20 mouse cellular contexts compared by ENCODE assay signal in genomic region chr11:96255996-96256445, GRCm38 (mm10). TPM values are rescaled to one million over a fixed set of nuclear protein-coding genes. Genes with fewer than 3 reads are reported as not detected.
DNase-seq lines count a peak whose midpoint lies in the region; ATAC-seq and TF ChIP-seq lines count a peak whose summit lies in the region.
"Had no signal": no experiment of that assay in that cellular context is flagged by ENCODE, and none has a peak within 500 bp of the region (broad histone marks: within the 10 kb centered on the region; RNA-seq: fewer than 3 reads in every experiment).

No protein-coding gene starts in this region.

- 0 out of 2 replicates have a peak overlapping the region, but pooled peaks have one; percentile 39 for H3K4me3 ChIP-seq in embryonic fibroblast, embryonic 13.5 days (ENCODE audit: insufficient read depth, low read length)
- peak overlapping the region; percentile 27 for H3K4me3 ChIP-seq in neural tube, embryonic 12.5 days
- H3K4me3 ChIP-seq: midbrain, embryonic 15.5 days had no signal

- TF ChIP-seq POLR2A in embryonic fibroblast, embryonic 13.5 days (IDR thresholded peaks at IDR 0.05; ENCODE audit: low read depth, low read length): no peak

- WGBS in neural tube, embryonic 12.5 days: 3% methylated on average over 14 of the region's 14 CpGs

- no peak for ATAC-seq in neural tube, embryonic 12.5 days (ENCODE audit: low FRiP score, low read depth)
- ATAC-seq: forebrain, postnatal 0 days; inflammation-experienced regulatory T-cells, adult 6 months; midbrain, embryonic 15.5 days had no signal

- peaks cover 70% of the 10 kb centered on the region for H3K27me3 ChIP-seq in neural tube, embryonic 12.5 days (replicated peaks)

- H3K4me1 ChIP-seq in embryonic fibroblast, embryonic 13.5 days (ENCODE audit: control insufficient read depth, insufficient read depth, low read length): 0 out of 2 replicates have a peak, but pooled peaks cover 6% of the 10 kb centered on the region
- H3K4me1 ChIP-seq in neural tube, embryonic 12.5 days: peaks cover 71% of the 10 kb centered on the region
- H3K4me1 ChIP-seq: midbrain, embryonic 15.5 days had no signal

- no peak for TF ChIP-seq CTCF in embryonic fibroblast, embryonic 13.5 days (IDR thresholded peaks at IDR 0.05; ENCODE audit: borderline replicate concordance, insufficient read depth, low read length)

- 0 out of 2 replicates have a peak overlapping the region, but pooled peaks have one; percentile 49 for H3K9ac ChIP-seq in neural tube, embryonic 12.5 days
- H3K9ac ChIP-seq: forebrain, postnatal 0 days; limb, embryonic 13.5 days; midbrain, embryonic 15.5 days had no signal

- peak overlapping the region; percentile 22; the same call in 1 of the 2 replicates for H3K27ac ChIP-seq in embryonic fibroblast, embryonic 13.5 days (ENCODE audit: insufficient read depth, low read length)
- H3K27ac ChIP-seq in neural tube, embryonic 12.5 days: no peak overlapping the region
- H3K27ac ChIP-seq: limb, embryonic 13.5 days; midbrain, embryonic 15.5 days had no signal

- peak overlapping the region; percentile 65 for H3K4me2 ChIP-seq in neural tube, embryonic 12.5 days (replicated peaks)
- H3K4me2 ChIP-seq: heart, embryonic 11.5 days; midbrain, embryonic 15.5 days had no signal

- peak; percentile 41 for DNase-seq in adrenal gland, postnatal 10 days
- DNase-seq in adrenal gland, adult 18-20 months (ENCODE audit: low spot score in 2 of 2): no peak
- peak; percentile 16 to 28 for DNase-seq in kidney, adult 8-10 months
- no peak for DNase-seq in kidney, postnatal 36 days
- no peak for DNase-seq in right cerebral cortex, postnatal 25 days
- no peak for DNase-seq in heart, postnatal 4 days
- DNase-seq: cerebellum, postnatal 14 days; forebrain, postnatal 0 days; gastrocnemius, postnatal 25 days; heart, postnatal 36 days; layer of hippocampus, postnatal 36 days; lung, adult 18-20 months; lung, postnatal 4 days; right cerebral cortex, postnatal 14 days had no signal

- no peaks in the 10 kb centered on the region for H3K9me3 ChIP-seq in neural tube, embryonic 12.5 days
- H3K9me3 ChIP-seq: limb, embryonic 13.5 days; midbrain, embryonic 15.5 days had no signal

- H3K36me3 ChIP-seq in neural tube, embryonic 12.5 days: no peaks in the 10 kb centered on the region
- H3K36me3 ChIP-seq: limb, embryonic 13.5 days; midbrain, embryonic 15.5 days had no signal

RNA-seq across cellular contexts. Expression of gene Hoxb9, which starts 15.2 kb away (rescaled TPM):
- 10 to 100 TPM; 55.7 to 73.6 TPM for total RNA-seq in adrenal gland, postnatal 10 days (2021)
- total RNA-seq in adrenal gland, adult 18-20 months (2021): 100 to 1,000 TPM; 294 to 445 TPM
- 43.5 and 51.7 TPM in 2 replicates for polyA plus RNA-seq in embryonic fibroblast, embryonic 13.5 days (2011; ENCODE audit: insufficient read length, low read depth, missing spikeins)
- 76.1 and 90.5 TPM in 2 replicates for polyA plus RNA-seq in neural tube, embryonic 12.5 days (2016; fragmentation: Nextera tagmentation; extraction: Ambion mirVana)
- total RNA-seq in heart, postnatal 4 days (2021): not detected
- total RNA-seq: forebrain, postnatal 0 days; heart, postnatal 36 days; layer of hippocampus, postnatal 36 days had no signal
- polyA plus RNA-seq: forebrain, postnatal 0 days; inflammation-experienced regulatory T-cells, adult 6 months; midbrain, embryonic 15.5 days had no signal

RNA-seq across cellular contexts. Expression of gene Hoxb8, which starts 25.7 kb away (rescaled TPM):
- 10 to 100 TPM; 38.5 to 44.0 TPM for total RNA-seq in adrenal gland, postnatal 10 days (2021)
- 100 to 1,000 TPM in 1 of 2 experiments, 10 to 100 TPM in 1; 54.8 to 119 TPM for total RNA-seq in adrenal gland, adult 18-20 months (2021)
- 11.7 and 20.1 TPM in 2 replicates for polyA plus RNA-seq in embryonic fibroblast, embryonic 13.5 days (2011; ENCODE audit: insufficient read length, low read depth, missing spikeins)
- polyA plus RNA-seq in neural tube, embryonic 12.5 days (2016; fragmentation: Nextera tagmentation; extraction: Ambion mirVana): 35.7 and 53.3 TPM in 2 replicates
- total RNA-seq in heart, postnatal 4 days (2021): not detected
- total RNA-seq: forebrain, postnatal 0 days; heart, postnatal 36 days; layer of hippocampus, postnatal 36 days had no signal
- polyA plus RNA-seq: forebrain, postnatal 0 days; inflammation-experienced regulatory T-cells, adult 6 months; midbrain, embryonic 15.5 days had no signal

RNA-seq across cellular contexts. Expression of gene Hoxb7, which starts 30.4 kb away (rescaled TPM):
- 10 to 100 TPM; 27.3 to 27.7 TPM for total RNA-seq in adrenal gland, postnatal 10 days (2021)
- 10 to 100 TPM; 33.5 to 59.0 TPM for total RNA-seq in adrenal gland, adult 18-20 months (2021)
- 13.1 and 22.5 TPM in 2 replicates for polyA plus RNA-seq in embryonic fibroblast, embryonic 13.5 days (2011; ENCODE audit: insufficient read length, low read depth, missing spikeins)
- 97.1 and 101 TPM in 2 replicates for polyA plus RNA-seq in neural tube, embryonic 12.5 days (2016; fragmentation: Nextera tagmentation; extraction: Ambion mirVana)
- total RNA-seq in heart, postnatal 4 days (2021): under 1 TPM in 1 of 2 experiments, not detected in 1; 0.24 TPM
- total RNA-seq: forebrain, postnatal 0 days; heart, postnatal 36 days; layer of hippocampus, postnatal 36 days had no signal
- polyA plus RNA-seq: forebrain, postnatal 0 days; inflammation-experienced regulatory T-cells, adult 6 months; midbrain, embryonic 15.5 days had no signal

RNA-seq across cellular contexts. Expression of gene Hoxb6, which starts 36.3 kb away (rescaled TPM):
- 10 to 100 TPM; 23.6 to 29.8 TPM for total RNA-seq in adrenal gland, postnatal 10 days (2021)
- 10 to 100 TPM; 37.0 to 68.1 TPM for total RNA-seq in adrenal gland, adult 18-20 months (2021)
- 9.6 and 14.1 TPM in 2 replicates for polyA plus RNA-seq in embryonic fibroblast, embryonic 13.5 days (2011; ENCODE audit: insufficient read length, low read depth, missing spikeins)
- polyA plus RNA-seq in neural tube, embryonic 12.5 days (2016; fragmentation: Nextera tagmentation; extraction: Ambion mirVana): 145 and 151 TPM in 2 replicates
- total RNA-seq in heart, postnatal 4 days (2021): not detected
- total RNA-seq: forebrain, postnatal 0 days; heart, postnatal 36 days; layer of hippocampus, postnatal 36 days had no signal
- polyA plus RNA-seq: forebrain, postnatal 0 days; inflammation-experienced regulatory T-cells, adult 6 months had no signal

RNA-seq across cellular contexts. Expression of gene Hoxb5, which starts 47.1 kb away (rescaled TPM):
- 10 to 100 TPM; 12.1 to 17.1 TPM for total RNA-seq in adrenal gland, postnatal 10 days (2021)
- total RNA-seq in adrenal gland, adult 18-20 months (2021): 10 to 100 TPM; 11.6 to 27.3 TPM
- 4.1 and 5.9 TPM in 2 replicates for polyA plus RNA-seq in embryonic fibroblast, embryonic 13.5 days (2011; ENCODE audit: insufficient read length, low read depth, missing spikeins)
- 79.2 and 94.7 TPM in 2 replicates for polyA plus RNA-seq in neural tube, embryonic 12.5 days (2016; fragmentation: Nextera tagmentation; extraction: Ambion mirVana)
- total RNA-seq in heart, postnatal 4 days (2021): under 1 TPM in 1 of 2 experiments, not detected in 1; 0.32 TPM
- total RNA-seq: forebrain, postnatal 0 days; layer of hippocampus, postnatal 36 days had no signal
- polyA plus RNA-seq: forebrain, postnatal 0 days; inflammation-experienced regulatory T-cells, adult 6 months had no signal

Comparison
In these comparisons a context has a peak if more than half of its experiments do, and no peak if none do; other contexts are left out.
1. DNase-seq: peak in adrenal gland, postnatal 10 days (single experiment) and kidney, adult 8-10 months (2 of 2); none in adrenal gland, adult 18-20 months (0 of 2), kidney, postnatal 36 days (0 of 2), right cerebral cortex, postnatal 25 days (single experiment) and heart, postnatal 4 days (single experiment).
2. RNA of gene Hoxb9, which starts 15.2 kb away (total RNA-seq): 294 to 445 TPM in adrenal gland, adult 18-20 months and 55.7 to 73.6 TPM in adrenal gland, postnatal 10 days; not detected in heart, postnatal 4 days; every median in the first group is over 10 times any median in the second.
3. RNA of gene Hoxb8, which starts 25.7 kb away (total RNA-seq): 54.8 to 119 TPM in adrenal gland, adult 18-20 months and 38.5 to 44.0 TPM in adrenal gland, postnatal 10 days; not detected in heart, postnatal 4 days; every median in the first group is over 10 times any median in the second.
4. RNA of gene Hoxb7, which starts 30.4 kb away (total RNA-seq): 33.5 to 59.0 TPM in adrenal gland, adult 18-20 months and 27.3 to 27.7 TPM in adrenal gland, postnatal 10 days; 0.24 TPM in heart, postnatal 4 days; every median in the first group is over 10 times any median in the second.